Mouse (Mus musculus) kidney, embryonic 14.5 days (tissue): ENCODE results near the gene Nrip2. TPM values are rescaled to one million over a fixed set of nuclear protein-coding genes. Genes with fewer than 3 reads are reported as not detected.
A peak's percentile ranks its signal among the peaks of the same experiment; 100 is the strongest.

Experiments used
- ATAC-seq: fragments of 200-750 bp; cut with Nextera tagmentation; 2 replicates; pipeline ENCODE4 v1.8.0; 2017; ENCODE audit warnings: moderate number of reproducible peaks, mild to moderate bottlenecking, moderate TSS enrichment, moderate library complexity; ENCODE audit not compliant: low FRiP score, low TSS enrichment
- H3K27ac ChIP-seq: fragments of 300-500 bp; sonication (generic); 2 replicates; pipeline ENCODE4 v1.5.1; 2014; ENCODE audit warnings: low read depth, mild to moderate bottlenecking, low read length, moderate library complexity, mixed read lengths
- H3K27me3 ChIP-seq: fragments of 300-500 bp; sonication (generic); 2 replicates; pipeline ENCODE4 v1.6.1; 2014; ENCODE audit warnings: mild to moderate bottlenecking, low read length; ENCODE audit not compliant: control insufficient read depth, insufficient read depth
- H3K36me3 ChIP-seq: fragments of 300-500 bp; sonication (generic); 2 replicates; pipeline ENCODE4 v1.6.1; 2014; ENCODE audit warnings: low read length, mixed read lengths; ENCODE audit not compliant: control insufficient read depth, insufficient read depth
- H3K4me1 ChIP-seq: fragments of 300-500 bp; sonication (generic); 2 replicates; pipeline ENCODE4 v1.6.1; 2014; ENCODE audit warnings: low read length, mixed read lengths; ENCODE audit not compliant: control insufficient read depth, insufficient read depth
- H3K4me2 ChIP-seq: fragments of 300-500 bp; sonication (generic); replicated peaks from 2 replicates; pipeline ENCODE4 v1.6.1; 2014; ENCODE audit warnings: low read depth, mild to moderate bottlenecking, low read length
- H3K4me3 ChIP-seq: fragments of 300-500 bp; sonication (generic); 2 replicates; pipeline ENCODE4 v1.5.1; 2014; ENCODE audit warnings: mild to moderate bottlenecking, low read length
- H3K9ac ChIP-seq: fragments of 300-500 bp; sonication (generic); 2 replicates; pipeline ENCODE4 v1.6.1; 2014; ENCODE audit warnings: low read depth, mild to moderate bottlenecking, low read length, moderate library complexity
- H3K9me3 ChIP-seq: fragments of 300-500 bp; sonication (generic); 2 replicates; pipeline ENCODE4 v1.6.1; 2016; ENCODE audit warnings: low read length; ENCODE audit not compliant: control insufficient read depth
- WGBS: fragments of 180-500 bp; shearing (Covaris S2); extraction: QIAGEN DNeasy Blood & Tissue Kit; methylation state at CpG from one replicate; pipeline ENCODE4 v1.1.7; 2014; 5-methylcytosine and 5-hydroxymethylcytosine counted together
- polyA plus RNA-seq: library from polyadenylated mRNA; unstranded; fragments of >200 nt; fragmentation: Nextera tagmentation; extraction: Ambion mirVana; gene quantifications from 2 replicates; pipeline ENCODE4 v1.2.1, GENCODE M21; 2014

Nrip2 gene
- polyA plus RNA-seq, 1 experiment from 2014 or later, result 17.9 TPM

- peak; percentile 95 for ATAC-seq
- WGBS, result under 1% methylated on average over 64 of the region's 67 CpGs
Observed at GRCm38 (mm10) chr6:128438317-128438870, 39.3 kb downstream of the Nrip2 start, which contains the start of gene Fkbp4. Gene Fkbp4 (minus strand): TSS chr6:128438677.

GRCm38 (mm10) chr6:128438871-128439341, 39.8 kb downstream of the Nrip2 start:
- ATAC-seq, result peak; percentile 78; the same call in 1 of the 2 replicates
- Histone ChIP-seq H3K4me1 (peaks cover 16% of the 10 kb centered on the region), H3K36me3 (peaks cover 27% of the 10 kb centered on the region), H3K9ac (peak overlapping the region; percentile 40; the same call in 1 of the 2 replicates), H3K27ac (peak overlapping the region; percentile 44), H3K27me3 (no peaks in the 10 kb centered on the region), H3K9me3 (no peaks in the 10 kb centered on the region), H3K4me2 (peak overlapping the region; percentile 45), H3K4me3 (peak overlapping the region; percentile 82)
- 20% methylated on average over 18 of the region's 18 CpGs for WGBS

More at GRCm38 (mm10) chr6:128438317-128438870, 39.3 kb downstream of the Nrip2 start, which contains the start of gene Fkbp4:
- H3K4me2 ChIP-seq, result peak within 1 kb of the TSS; percentile 57
- H3K9ac ChIP-seq, result peak within 1 kb of the TSS; percentile 92
- H3K27ac ChIP-seq, result peak within 1 kb of the TSS; percentile 93
- no peaks in the 10 kb centered on the region for H3K27me3 ChIP-seq
- H3K9me3 ChIP-seq, result no peaks in the 10 kb centered on the region
- H3K4me1 ChIP-seq, result peaks cover 16% of the 10 kb centered on the region
- H3K4me3 ChIP-seq, result peak within 1 kb of the TSS; percentile 82
- H3K36me3 ChIP-seq, result peaks cover 32% of the 10 kb centered on the region

GRCm38 (mm10) chr6:128440238-128440637, 41.1 kb downstream of the Nrip2 start:
- H3K4me1 ChIP-seq, result peaks cover 16% of the 10 kb centered on the region
- 93% methylated on average over 2 of the region's 2 CpGs for WGBS
- peaks cover 14% of the 10 kb centered on the region for H3K36me3 ChIP-seq
- no peak for ATAC-seq
- no peak overlapping the region for H3K27ac ChIP-seq
- no peaks in the 10 kb centered on the region for H3K27me3 ChIP-seq
- H3K9me3 ChIP-seq, result no peaks in the 10 kb centered on the region
- no peak overlapping the region for H3K4me2 ChIP-seq
- H3K9ac ChIP-seq, result no peak overlapping the region
- H3K4me3 ChIP-seq, result no peak overlapping the region

GRCm38 (mm10) chr6:128445761-128446535, 46.9 kb downstream of the Nrip2 start:
- peak; percentile 74 for ATAC-seq
- 18% methylated on average over 14 of the region's 14 CpGs for WGBS
- H3K9me3 ChIP-seq, result no peaks in the 10 kb centered on the region
- H3K4me3 ChIP-seq, result 0 out of 2 replicates have a peak overlapping the region, but pooled peaks have one; percentile 6
- no peaks in the 10 kb centered on the region for H3K27me3 ChIP-seq
- no peak overlapping the region for H3K27ac ChIP-seq
- no peaks in the 10 kb centered on the region for H3K4me1 ChIP-seq
- H3K9ac ChIP-seq, result no peak overlapping the region
- peak overlapping the region; percentile 23 for H3K4me2 ChIP-seq
- no peaks in the 10 kb centered on the region for H3K36me3 ChIP-seq

GRCm38 (mm10) chr6:128447063-128447462, 48.0 kb downstream of the Nrip2 start:
- WGBS, result 98% methylated on average over 5 of the region's 5 CpGs

GRCm38 (mm10) chr6:128455835-128456605, 56.9 kb downstream of the Nrip2 start:
- no peaks in the 10 kb centered on the region for H3K27me3 ChIP-seq
- no peak overlapping the region for H3K27ac ChIP-seq
- no peaks in the 10 kb centered on the region for H3K36me3 ChIP-seq
- H3K9ac ChIP-seq, result no peak overlapping the region
- no peak for ATAC-seq
- H3K9me3 ChIP-seq, result no peaks in the 10 kb centered on the region
- H3K4me3 ChIP-seq, result no peak overlapping the region
- H3K4me1 ChIP-seq, result 0 out of 2 replicates have a peak, but pooled peaks cover 3% of the 10 kb centered on the region
- no peak overlapping the region for H3K4me2 ChIP-seq
- 67% methylated on average over 12 of the region's 12 CpGs for WGBS

More at GRCm38 (mm10) chr6:128447063-128447462, 48.0 kb downstream of the Nrip2 start:
- Histone ChIP-seq H3K27me3 (no peaks in the 10 kb centered on the region), H3K9ac (no peak overlapping the region), H3K36me3 (no peaks in the 10 kb centered on the region), H3K4me2 (no peak overlapping the region), H3K4me1 (no peaks in the 10 kb centered on the region), H3K9me3 (no peaks in the 10 kb centered on the region), H3K4me3 (no peak overlapping the region), H3K27ac (no peak overlapping the region)
- ATAC-seq, result no peak

GRCm38 (mm10) chr6:128457186-128457585, 58.1 kb downstream of the Nrip2 start:
- Histone ChIP-seq H3K27me3 (no peaks in the 10 kb centered on the region), H3K27ac (no peak overlapping the region), H3K9ac (no peak overlapping the region), H3K36me3 (no peaks in the 10 kb centered on the region), H3K4me3 (no peak overlapping the region), H3K9me3 (no peaks in the 10 kb centered on the region), H3K4me2 (no peak overlapping the region), H3K4me1 (0 out of 2 replicates have a peak, but pooled peaks cover 3% of the 10 kb centered on the region)
- 87% methylated on average over 5 of the region's 5 CpGs for WGBS
- ATAC-seq, result no peak

- no peak overlapping the region for H3K4me3 ChIP-seq
- no peak overlapping the region for H3K4me2 ChIP-seq
- no peaks in the 10 kb centered on the region for H3K27me3 ChIP-seq
- no peak overlapping the region for H3K27ac ChIP-seq
- no peaks in the 10 kb centered on the region for H3K9me3 ChIP-seq
- WGBS, result 52% methylated on average over 2 of the region's 2 CpGs
- H3K36me3 ChIP-seq, result no peaks in the 10 kb centered on the region
- H3K9ac ChIP-seq, result no peak overlapping the region
- no peak for ATAC-seq
- H3K4me1 ChIP-seq, result 0 out of 2 replicates have a peak, but pooled peaks cover 3% of the 10 kb centered on the region
Observed at GRCm38 (mm10) chr6:128460321-128460720, 61.2 kb downstream of the Nrip2 start.
